Mouse (Mus musculus) kidney, postnatal 0 days (tissue): ENCODE data around the gene Gna13. TPM values are rescaled to one million over a fixed set of nuclear protein-coding genes. Genes with fewer than 3 reads are reported as not detected.

Experiments used
- ATAC-seq: fragments of 200-750 bp; cut with Nextera tagmentation; replicated peaks from 2 replicates; pipeline ENCODE4 v1.8.0; 2017; ENCODE audit warnings: low read depth, moderate number of reproducible peaks, moderate TSS enrichment, moderate library complexity; ENCODE audit not compliant: low FRiP score
- DNase-seq: peaks from one replicate; pipeline ENCODE4 v3.0.0-alpha.2; 2016; ENCODE audit warnings: low spot score
- H3K27ac ChIP-seq: fragments of 300-500 bp; sonication (generic); 2 replicates; pipeline ENCODE4 v1.5.1; 2014; ENCODE audit warnings: mild to moderate bottlenecking
- H3K27me3 ChIP-seq: fragments of 300-500 bp; sonication (generic); 2 replicates; pipeline ENCODE4 v1.6.1; 2014; ENCODE audit warnings: low read length, mixed read lengths; ENCODE audit not compliant: insufficient read depth
- H3K36me3 ChIP-seq: fragments of 300-500 bp; sonication (generic); 2 replicates; pipeline ENCODE4 v1.6.1; 2014; ENCODE audit warnings: low read length, mixed read lengths; ENCODE audit not compliant: insufficient read depth
- H3K4me1 ChIP-seq: fragments of 300-500 bp; sonication (generic); replicated peaks from 2 replicates; pipeline ENCODE4 v1.6.1; 2014; ENCODE audit warnings: antibody characterized with exemption, low read length, mixed read lengths; ENCODE audit not compliant: insufficient read depth
- H3K4me2 ChIP-seq: fragments of 300-500 bp; sonication (generic); 2 replicates; pipeline ENCODE4 v1.6.1; 2014; ENCODE audit warnings: mild to moderate bottlenecking, low read length, moderate library complexity, mixed read lengths
- H3K4me3 ChIP-seq: fragments of 300-500 bp; sonication (generic); replicated peaks from 2 replicates; pipeline ENCODE4 v1.5.1; 2014; ENCODE audit warnings: low read depth, low read length
- H3K9ac ChIP-seq: fragments of 300-500 bp; sonication (generic); 2 replicates; pipeline ENCODE4 v1.6.1; 2014; ENCODE audit warnings: low read depth, low read length
- H3K9me3 ChIP-seq: fragments of 300-500 bp; sonication (generic); replicated peaks from 2 replicates; pipeline ENCODE4 v1.6.1; 2016; ENCODE audit warnings: low read length, inconsistent platforms, mixed read lengths
- CTCF ChIP-seq: IDR thresholded peaks from 2 replicates; pipeline ENCODE4 v1.5.1; 2016; ENCODE audit warnings: antibody characterized with exemption, low read depth, mild to moderate bottlenecking, moderate library complexity
- WGBS: fragments of 180-500 bp; shearing (Covaris S2); extraction: QIAGEN DNeasy Blood & Tissue Kit; methylation state at CpG from one replicate; pipeline ENCODE4 v1.1.7; 2014; 5-methylcytosine and 5-hydroxymethylcytosine counted together
- polyA plus RNA-seq: library from polyadenylated mRNA; unstranded; fragments of >200 nt; fragmentation: Nextera tagmentation; extraction: Ambion mirVana; gene quantifications from 2 replicates; pipeline ENCODE4 v1.2.1, GENCODE M21; 2015

Gna13 gene
- polyA plus RNA-seq, 1 experiment from 2014 or later: 36.2 TPM

- Histone ChIP-seq H3K4me1 (peaks cover 26% of the 10 kb centered on the region), H3K36me3 (no peaks in the 10 kb centered on the region), H3K9ac (no peak overlapping the region), H3K4me3 (no peak overlapping the region), H3K4me2 (no peak overlapping the region), H3K27ac (peak overlapping the region; percentile 63), H3K27me3 (no peaks in the 10 kb centered on the region), H3K9me3 (no peaks in the 10 kb centered on the region)
- DNase-seq (peak; percentile 74), ATAC-seq (peak; percentile 61)
- 30% methylated on average over 10 of the region's 10 CpGs for WGBS
- peak; percentile 65 for TF ChIP-seq CTCF
These were observed 18.5 kb upstream of the Gna13 start for GRCm38 (mm10) chr11:109343991-109344599.

- no peak overlapping the region for H3K4me3 ChIP-seq
- 47% methylated on average over 10 of the region's 10 CpGs for WGBS
- DNase-seq: peak; percentile 50
- no peak overlapping the region for H3K4me2 ChIP-seq
- H3K36me3 ChIP-seq: no peaks in the 10 kb centered on the region
- H3K9ac ChIP-seq: no peak overlapping the region; the same call in 1 of the 2 replicates
- ATAC-seq: peak; percentile 30; the same call in 1 of the 2 replicates
- peaks cover 26% of the 10 kb centered on the region for H3K4me1 ChIP-seq
- TF ChIP-seq CTCF: no peak
- H3K27ac ChIP-seq: peak overlapping the region; percentile 57; the same call in 1 of the 2 replicates
- no peaks in the 10 kb centered on the region for H3K9me3 ChIP-seq
- H3K27me3 ChIP-seq: no peaks in the 10 kb centered on the region
These were observed 15.2 kb upstream of the Gna13 start for GRCm38 (mm10) chr11:109347242-109347959.

- ATAC-seq (no peak), DNase-seq (no peak)
- 72% methylated on average over 12 of the region's 12 CpGs for WGBS
- Histone ChIP-seq H3K27ac (0 out of 2 replicates have a peak overlapping the region, but pooled peaks have one; percentile 2), H3K4me3 (no peak overlapping the region), H3K9ac (no peak overlapping the region), H3K9me3 (no peaks in the 10 kb centered on the region), H3K27me3 (no peaks in the 10 kb centered on the region), H3K36me3 (no peaks in the 10 kb centered on the region), H3K4me2 (no peak overlapping the region), H3K4me1 (peaks cover 26% of the 10 kb centered on the region)
- no peak for TF ChIP-seq CTCF
These were observed 14.2 kb upstream of the Gna13 start for GRCm38 (mm10) chr11:109348408-109348807.

GRCm38 (mm10) chr11:109349652-109350316 lies 12.8 kb upstream of the Gna13 start:
- no peak for TF ChIP-seq CTCF
- no peak overlapping the region for H3K9ac ChIP-seq
- ATAC-seq (peak; percentile 70), DNase-seq (no peak)
- H3K4me3 ChIP-seq: no peak overlapping the region
- H3K27me3 ChIP-seq: no peaks in the 10 kb centered on the region
- WGBS: 56% methylated on average over 5 of the region's 5 CpGs
- H3K9me3 ChIP-seq: no peaks in the 10 kb centered on the region
- no peak overlapping the region for H3K4me2 ChIP-seq
- no peaks in the 10 kb centered on the region for H3K36me3 ChIP-seq
- H3K27ac ChIP-seq: peak overlapping the region; percentile 82
- peaks cover 21% of the 10 kb centered on the region for H3K4me1 ChIP-seq

DNA sequence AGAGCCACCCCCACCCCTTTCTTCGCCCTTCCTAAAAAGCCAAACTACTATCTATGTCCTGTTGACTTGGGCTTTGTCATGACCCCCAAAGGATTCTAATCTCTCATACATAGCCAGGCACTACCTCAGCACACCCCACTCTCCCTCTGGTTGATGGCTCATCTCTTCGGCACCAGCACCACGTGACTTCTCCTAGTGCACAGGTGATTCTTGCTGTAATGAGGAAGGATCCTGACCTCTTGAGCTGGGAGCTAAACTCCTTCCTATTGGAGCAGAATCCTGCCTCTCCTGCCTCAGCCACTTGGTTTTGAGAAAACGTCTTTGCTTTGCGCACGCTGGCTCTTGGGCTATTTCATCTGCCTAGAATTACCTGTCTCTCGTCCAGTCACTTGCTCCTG lies 12.3 kb upstream of the Gna13 start:
- DNase-seq (no peak), ATAC-seq (peak; percentile 68; the same call in 1 of the 2 replicates)
- 77% methylated on average over 7 of the region's 7 CpGs for WGBS
- H3K27me3 ChIP-seq: no peaks in the 10 kb centered on the region
- H3K27ac ChIP-seq: 0 out of 2 replicates have a peak overlapping the region, but pooled peaks have one; percentile 47
- H3K4me3 ChIP-seq: no peak overlapping the region
- peaks cover 20% of the 10 kb centered on the region for H3K4me1 ChIP-seq
- TF ChIP-seq CTCF: no peak
- no peak overlapping the region for H3K9ac ChIP-seq
- no peaks in the 10 kb centered on the region for H3K36me3 ChIP-seq
- no peaks in the 10 kb centered on the region for H3K9me3 ChIP-seq
- H3K4me2 ChIP-seq: no peak overlapping the region

- Histone ChIP-seq H3K4me1 (peaks cover 25% of the 10 kb centered on the region), H3K9me3 (no peaks in the 10 kb centered on the region), H3K4me2 (no peak overlapping the region), H3K36me3 (no peaks in the 10 kb centered on the region), H3K27ac (no peak overlapping the region), H3K27me3 (no peaks in the 10 kb centered on the region), H3K4me3 (no peak overlapping the region), H3K9ac (no peak overlapping the region)
- no peak for ATAC-seq
- 59% methylated on average over 3 of the region's 4 CpGs for WGBS
- no peak for TF ChIP-seq CTCF
- no peak for DNase-seq
These were observed 11.1 kb upstream of the Gna13 start for GRCm38 (mm10) chr11:109351489-109351888.
